Mouse (Mus musculus): ENCODE data around the gene H1f0. TPM values are rescaled to one million over a fixed set of nuclear protein-coding genes. Genes with fewer than 3 reads are reported as not detected.
A peak's percentile ranks its signal among the peaks of the same experiment; 100 is the strongest.
"Not testable (repeated sequence)": the region's sequence is repeated elsewhere in the genome, so short reads cannot be mapped to it uniquely, and the experiment has no call there.

H1f0 gene
- total RNA-seq, 4 experiments from 2014 or later: 122 to 250 (median 176) TPM

DNA sequence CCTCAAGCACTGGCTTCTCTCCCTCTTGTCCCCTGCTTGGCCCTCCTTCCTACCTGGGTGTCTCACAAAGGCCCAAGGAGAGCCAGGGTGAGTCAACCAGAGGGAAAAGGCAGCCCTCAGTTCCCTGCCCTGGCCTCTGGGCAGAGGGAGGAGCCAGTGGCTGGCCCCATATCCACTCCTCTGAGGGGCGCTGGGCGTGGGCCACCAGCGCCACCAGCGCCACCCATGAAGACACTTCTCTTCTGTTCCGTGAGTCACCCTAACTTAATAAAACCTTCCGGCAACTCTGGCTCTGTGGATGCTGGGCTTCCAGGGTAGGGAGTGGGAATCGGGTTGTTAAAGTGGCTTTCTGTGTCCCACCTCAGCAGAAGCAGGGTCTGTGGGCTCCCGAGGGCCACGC is 22.7 kb upstream of the H1f0 start:
- no peak for DNase-seq

DNA sequence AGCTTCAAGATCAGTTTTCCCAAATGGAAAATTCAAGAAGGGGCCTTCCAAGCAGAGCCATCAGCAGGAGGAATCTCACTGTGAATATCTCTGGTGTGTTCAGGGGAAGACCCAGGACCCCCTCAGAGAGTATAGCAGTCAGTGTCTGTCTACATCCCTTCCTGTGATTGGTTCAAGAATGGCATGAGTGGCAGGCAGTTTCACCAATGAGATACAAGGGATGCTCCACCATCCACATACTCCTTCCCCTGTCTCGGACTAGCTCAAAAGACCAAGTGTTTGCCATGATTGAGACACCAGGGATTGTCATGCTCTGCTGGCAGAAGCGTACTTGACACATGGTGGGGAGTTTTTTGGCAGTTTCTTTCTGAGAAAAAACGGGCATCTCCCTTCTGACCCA is 21.6 kb upstream of the H1f0 start:
- DNase-seq: no peak

GRCm38 (mm10) chr15:79007059-79007458 is 21.2 kb upstream of the H1f0 start:
- DNase-seq: no peak

- not testable (repeated sequence) for DNase-seq
Observed at GRCm38 (mm10) chr15:79007836-79008235, 20.4 kb upstream of the H1f0 start.

DNA sequence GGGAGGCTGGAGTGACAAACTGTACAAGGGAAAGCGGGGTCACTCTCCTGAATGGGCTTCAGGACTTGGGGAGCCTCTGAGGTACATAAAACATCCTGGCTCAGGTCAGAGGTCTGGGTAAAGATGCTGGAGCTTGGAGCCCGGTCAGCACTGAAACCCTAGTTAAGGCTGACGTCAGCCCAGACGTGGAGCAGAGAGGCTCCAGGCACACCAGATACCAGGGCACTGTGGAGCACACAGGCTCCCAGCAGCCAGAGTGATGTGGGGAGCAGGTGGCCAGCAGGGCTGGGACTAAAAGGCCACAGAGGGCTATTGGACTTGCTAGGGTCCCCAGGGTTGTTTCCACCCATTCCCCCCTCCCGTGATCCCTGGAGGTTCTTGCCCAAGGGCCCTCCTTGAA is 18.5 kb upstream of the H1f0 start:
- DNase-seq: no peak

DNA sequence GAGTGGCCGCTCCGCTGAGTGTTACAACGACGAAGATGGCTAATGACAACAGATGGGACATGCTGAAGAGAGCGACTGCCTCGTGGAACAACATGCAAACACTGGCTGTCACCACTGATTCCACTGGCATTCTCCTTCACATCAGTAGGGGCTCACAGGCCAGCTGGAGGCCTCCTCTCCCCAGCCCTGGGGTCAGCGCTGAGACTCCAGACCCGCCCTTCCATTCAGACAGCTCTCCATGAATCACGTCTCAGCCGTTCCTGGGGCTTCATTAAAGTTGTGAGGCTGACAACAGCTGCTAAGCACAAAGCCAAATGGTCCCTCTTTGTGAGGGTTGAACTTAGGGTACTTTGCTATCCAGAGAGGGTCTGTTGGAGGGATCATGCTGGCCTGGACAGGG is 16.7 kb upstream of the H1f0 start:
- no peak for DNase-seq

GRCm38 (mm10) chr15:79013382-79013781 is 14.9 kb upstream of the H1f0 start:
- no peak for DNase-seq

GRCm38 (mm10) chr15:79018191-79018590 is 10.1 kb upstream of the H1f0 start:
- DNase-seq: no peak

DNA sequence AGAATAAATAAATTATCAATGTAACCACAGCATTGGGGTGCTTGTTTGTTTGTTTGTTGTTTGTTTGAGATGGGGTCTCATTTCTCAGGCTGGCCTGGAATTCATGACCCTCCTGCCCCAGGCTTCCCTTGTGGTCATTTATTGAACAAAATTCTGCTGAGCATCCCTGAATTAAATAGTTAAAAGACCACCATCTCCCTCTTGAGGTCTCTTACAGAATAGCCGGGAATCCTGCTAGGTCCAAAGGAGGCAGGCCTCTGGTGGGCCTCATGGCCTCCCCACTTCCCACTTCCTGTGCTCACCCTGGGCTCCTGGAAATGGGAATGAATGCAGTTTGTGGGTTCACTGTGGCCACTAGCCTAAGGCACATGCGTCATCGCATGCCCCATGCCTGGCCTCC is 9.4 kb upstream of the H1f0 start:
- no peak for DNase-seq

GRCm38 (mm10) chr15:79022671-79023230 is 5.5 kb upstream of the H1f0 start:
- DNase-seq: no peak

DNA sequence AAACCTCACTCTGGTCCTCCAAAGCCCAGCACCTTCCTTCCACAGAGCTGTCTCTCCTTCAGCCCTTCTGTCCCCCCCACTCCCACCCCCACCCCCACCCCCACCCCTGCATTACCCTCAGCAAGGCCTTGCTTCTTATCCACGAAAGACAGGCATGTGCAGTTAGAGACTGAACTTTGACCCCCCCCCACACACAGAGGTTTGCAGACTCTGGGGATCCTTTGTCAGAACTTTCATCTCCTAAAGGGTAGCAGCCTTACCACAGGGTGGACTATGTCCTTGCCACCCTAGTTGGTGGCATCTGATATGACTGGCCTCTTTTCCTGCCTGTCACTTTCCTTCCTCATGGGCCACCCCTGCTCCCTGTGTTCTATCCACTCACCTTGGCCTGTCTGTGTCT is 4.9 kb upstream of the H1f0 start:
- DNase-seq: no peak

- no peak for DNase-seq
Observed at GRCm38 (mm10) chr15:79025687-79026308, 2.5 kb upstream of the H1f0 start.

GRCm38 (mm10) chr15:79026511-79027290 is 1.5 kb upstream of the H1f0 start:
- no peak for DNase-seq

DNA sequence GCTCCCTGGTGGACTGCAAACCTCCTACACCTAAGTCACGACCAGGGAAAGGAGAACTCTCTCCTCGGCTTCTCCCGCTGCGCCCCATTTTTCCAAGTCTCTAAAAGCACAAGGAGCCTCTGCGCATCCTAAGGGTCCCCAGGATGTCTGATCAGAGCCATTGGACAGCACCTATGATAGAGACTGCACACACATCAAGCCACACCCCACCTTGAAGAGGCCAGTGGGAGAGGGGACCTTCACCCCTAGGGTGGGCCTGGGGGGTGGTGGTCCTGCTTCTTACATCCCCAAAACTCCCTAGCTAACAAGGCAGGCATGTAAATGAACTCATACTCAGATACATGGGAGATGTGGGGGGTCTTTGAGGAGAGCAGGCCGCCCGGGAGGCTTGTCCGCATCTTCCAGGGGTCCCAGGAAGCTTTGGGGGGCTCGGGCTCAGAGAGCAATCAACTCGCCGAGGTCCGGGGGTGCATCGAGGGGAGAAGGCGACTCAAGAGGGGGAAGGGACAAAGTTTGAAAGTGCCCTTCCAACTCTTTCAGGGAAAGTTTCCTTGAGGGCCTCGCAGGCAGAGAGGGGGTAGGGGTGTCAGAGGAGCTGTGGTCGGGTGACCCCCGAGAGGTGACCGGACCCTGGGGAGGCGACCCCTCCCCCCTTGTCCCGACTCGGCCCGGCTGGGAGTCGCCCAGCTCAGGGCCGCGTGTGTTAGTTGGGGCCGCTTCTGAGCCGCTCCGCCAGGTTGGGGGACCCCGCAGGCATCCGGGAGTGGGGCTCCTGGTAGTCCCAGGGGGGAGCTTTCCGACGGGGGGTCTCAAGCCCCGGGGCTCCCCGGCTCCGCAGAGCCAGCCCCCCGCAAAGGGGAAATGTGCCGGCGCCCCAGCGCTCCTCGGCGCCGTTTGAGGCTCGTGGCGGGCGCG is 702 bp upstream of the H1f0 start:
- no peak for DNase-seq

- no peak for DNase-seq
Observed at GRCm38 (mm10) chr15:79028823-79029484, 704 bp downstream of the H1f0 start.

- no peak for DNase-seq
Observed at GRCm38 (mm10) chr15:79029519-79030241, 1.4 kb downstream of the H1f0 start.

- peak; percentile 93 for DNase-seq
Observed at GRCm38 (mm10) chr15:79030551-79031435, 2.5 kb downstream of the H1f0 start.

DNA sequence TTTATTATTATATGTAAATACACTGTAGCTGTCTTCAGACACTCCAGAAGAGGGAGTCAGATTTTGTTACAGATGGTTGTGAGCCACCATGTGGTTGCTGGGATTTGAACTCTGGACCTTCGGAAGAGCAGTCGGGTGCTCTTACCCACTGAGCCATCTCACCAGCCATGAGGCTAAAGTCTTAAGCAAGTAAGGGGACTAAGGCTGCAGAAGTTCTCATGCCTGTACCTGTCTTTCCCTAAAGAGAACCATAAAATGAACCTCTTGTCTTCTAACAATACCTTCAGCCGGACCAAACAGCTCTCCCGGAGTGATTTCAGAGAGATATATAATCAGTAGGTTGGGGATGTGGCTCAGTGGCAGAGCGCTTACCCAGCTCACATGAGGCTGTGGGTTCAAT is 3.7 kb downstream of the H1f0 start:
- DNase-seq: not testable (repeated sequence)

DNA sequence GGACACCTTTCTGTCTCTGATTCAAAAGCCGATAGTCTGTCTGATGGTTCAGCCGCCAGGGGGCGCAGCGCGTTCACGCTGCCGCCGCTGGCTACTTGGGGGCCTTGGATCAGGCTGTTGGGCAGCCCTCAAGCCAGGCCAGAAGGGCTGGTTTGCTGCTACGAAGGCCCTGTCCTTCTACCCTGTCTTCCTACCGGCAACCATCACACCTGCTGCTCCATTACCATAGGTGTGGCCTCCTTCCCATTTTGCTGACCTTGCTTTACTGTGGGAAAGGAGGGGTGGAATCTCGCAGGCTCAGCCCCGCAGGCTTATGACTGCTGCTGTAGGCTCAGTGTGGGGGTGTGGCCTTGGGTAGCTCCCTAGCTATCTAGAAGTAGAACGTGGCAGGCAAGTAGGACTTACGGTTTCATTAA is 9.7 kb downstream of the H1f0 start:
- DNase-seq: peak; percentile 45

DNA sequence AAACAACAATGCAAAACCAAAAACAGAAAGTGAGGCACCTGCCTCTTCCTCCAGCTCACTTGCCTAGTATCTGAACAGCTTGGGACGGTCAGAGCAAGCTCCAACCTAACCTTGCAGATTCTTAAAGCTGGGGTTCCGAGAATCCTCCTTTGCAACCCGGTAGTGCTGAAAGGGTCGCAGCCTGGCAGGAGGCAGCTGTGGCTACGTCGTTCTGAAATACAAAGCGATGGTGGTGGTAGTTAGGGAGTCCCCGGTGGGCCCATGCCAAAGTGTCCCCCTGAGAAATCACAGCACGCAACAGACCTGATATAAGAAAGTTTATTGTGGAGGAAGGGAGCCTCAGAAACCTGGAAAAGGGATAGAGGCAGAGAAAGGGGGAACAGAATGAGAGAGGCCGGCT is 10.1 kb downstream of the H1f0 start:
- no peak for DNase-seq
